Mouse (Mus musculus) testis, adult 2 months (tissue): ENCODE data around the gene Gm27029. TPM values are rescaled to one million over a fixed set of nuclear protein-coding genes. Genes with fewer than 3 reads are reported as not detected.
A peak's percentile ranks its signal among the peaks of the same experiment; 100 is the strongest.
"Not testable (repeated sequence)": the region's sequence is repeated elsewhere in the genome, so short reads cannot be mapped to it uniquely, and the experiment has no call there.

Experiments
- H3K27ac ChIP-seq: fragments of 200-500 bp; 2 replicates; pipeline ENCODE4 v1.5.1; 2012; ENCODE audit warnings: low read depth, low read length; ENCODE audit not compliant: control insufficient read depth, insufficient read depth
- H3K27me3 ChIP-seq: fragments of 200-500 bp; 2 replicates; pipeline ENCODE4 v1.6.1; 2012; ENCODE audit warnings: mild to moderate bottlenecking, low read length, moderate library complexity; ENCODE audit not compliant: control insufficient read depth, insufficient read depth
- H3K36me3 ChIP-seq: fragments of 200-500 bp; 2 replicates; pipeline ENCODE4 v1.6.1; 2012; ENCODE audit warnings: mild to moderate bottlenecking, low read length; ENCODE audit not compliant: control insufficient read depth, insufficient read depth
- H3K4me1 ChIP-seq: fragments of 200-500 bp; 2 replicates; pipeline ENCODE4 v1.6.1; 2012; ENCODE audit warnings: low read length; ENCODE audit not compliant: control insufficient read depth, insufficient read depth
- H3K4me3 ChIP-seq: fragments of 200-500 bp; 2 replicates; pipeline ENCODE4 v1.5.1; 2012; ENCODE audit warnings: low read depth, mild to moderate bottlenecking, low read length, moderate library complexity, mixed read lengths; ENCODE audit not compliant: control insufficient read depth
- CTCF ChIP-seq: fragments of 200-500 bp; IDR thresholded peaks from 2 replicates; pipeline ENCODE4 v1.5.1; 2012; ENCODE audit warnings: low read depth, mild to moderate bottlenecking, inconsistent platforms, low read length, moderate library complexity; ENCODE audit not compliant: control insufficient read depth, insufficient read depth, insufficient replicate concordance
- POLR2A ChIP-seq: fragments of 200-500 bp; IDR thresholded peaks from 2 replicates; pipeline ENCODE4 v1.6.1; 2012; ENCODE audit warnings: low read depth, mild to moderate bottlenecking, inconsistent platforms, low read length, moderate library complexity; ENCODE audit not compliant: control insufficient read depth
- polyA plus RNA-seq: library from polyadenylated mRNA; depleted of rRNA; stranded (reverse); fragments of >200 nt; gene quantifications from 2 replicates; pipeline ENCODE4 v1.2.3, GENCODE M21; 2012

Gene Gm27029
- polyA plus RNA-seq, 1 experiment, result 0.14 TPM

GRCm38 (mm10) chr11:101468731-101469130, 44.1 kb upstream of the Gm27029 start:
- Histone ChIP-seq H3K4me1 (peaks cover 25% of the 10 kb centered on the region), H3K27ac (no peak overlapping the region)

GRCm38 (mm10) chr11:101468263-101468688, 43.7 kb upstream of the Gm27029 start:
- H3K27ac ChIP-seq, result no peak overlapping the region; the same call in 1 of the 2 replicates
- H3K4me1 ChIP-seq, result peaks cover 25% of the 10 kb centered on the region

More at GRCm38 (mm10) chr11:101468731-101469130, 44.1 kb upstream of the Gm27029 start:
- H3K27me3 ChIP-seq, result no peaks in the 10 kb centered on the region
- TF ChIP-seq POLR2A (no peak), CTCF (no peak)
- H3K36me3 ChIP-seq, result no peaks in the 10 kb centered on the region
- peak overlapping the region; percentile 79 for H3K4me3 ChIP-seq

GRCm38 (mm10) chr11:101467477-101468262, 43.1 kb upstream of the Gm27029 start:
- no peaks in the 10 kb centered on the region for H3K36me3 ChIP-seq
- H3K4me1 ChIP-seq, result peaks cover 27% of the 10 kb centered on the region
- H3K4me3 ChIP-seq, result peak overlapping the region; percentile 79
- TF ChIP-seq POLR2A (no peak), CTCF (peak; percentile 25; the same call in 1 of the 2 replicates)
- H3K27me3 ChIP-seq, result no peaks in the 10 kb centered on the region
- H3K27ac ChIP-seq, result peak overlapping the region; percentile 41

More at GRCm38 (mm10) chr11:101468263-101468688, 43.7 kb upstream of the Gm27029 start:
- Histone ChIP-seq H3K27me3 (no peaks in the 10 kb centered on the region), H3K4me3 (peak overlapping the region; percentile 79), H3K36me3 (no peaks in the 10 kb centered on the region)
- TF ChIP-seq CTCF, result no peak
- TF ChIP-seq POLR2A, result no peak

- H3K4me3 ChIP-seq, H3K36me3 ChIP-seq, H3K27ac ChIP-seq, H3K27me3 ChIP-seq: not testable (repeated sequence)
- peaks cover 30% of the 10 kb centered on the region for H3K4me1 ChIP-seq
Observed at GRCm38 (mm10) chr11:101466552-101466950, 42.0 kb upstream of the Gm27029 start.

GRCm38 (mm10) chr11:101465869-101466551, 41.4 kb upstream of the Gm27029 start, which contains the start of gene Vat1:
TSS of gene Vat1 (minus strand) at chr11:101466230.
- TF ChIP-seq CTCF (no peak), POLR2A (peak; percentile 65; the same call in 1 of the 2 replicates)
- H3K4me3 ChIP-seq, result peak within 1 kb of the TSS; percentile 91
- H3K36me3 ChIP-seq, result no peaks in the 10 kb centered on the region
- H3K4me1 ChIP-seq, result peaks cover 30% of the 10 kb centered on the region
- peak within 1 kb of the TSS; percentile 44 for H3K27ac ChIP-seq
- no peaks in the 10 kb centered on the region for H3K27me3 ChIP-seq

GRCm38 (mm10) chr11:101465101-101465868, 40.7 kb upstream of the Gm27029 start:
- Histone ChIP-seq H3K4me1 (peaks cover 30% of the 10 kb centered on the region), H3K36me3 (no peaks in the 10 kb centered on the region), H3K27me3 (no peaks in the 10 kb centered on the region), H3K27ac (peak overlapping the region; percentile 44), H3K4me3 (peak overlapping the region; percentile 91)
- no peak for TF ChIP-seq POLR2A
